Mouse (Mus musculus) midbrain, embryonic 10.5 days (tissue): ENCODE data around the gene Gm5678. TPM values are rescaled to one million over a fixed set of nuclear protein-coding genes. Genes with fewer than 3 reads are reported as not detected.

ENCODE experiments used
- DNase-seq: peaks from one replicate; pipeline ENCODE4 v3.0.0-alpha.2; 2017; ENCODE audit warnings: low spot score
- H3K27ac ChIP-seq: fragments of 300-500 bp; sonication (generic); replicated peaks from 2 replicates; pipeline ENCODE4 v1.5.1; 2016; ENCODE audit warnings: mild to moderate bottlenecking
- H3K27me3 ChIP-seq: fragments of 300-500 bp; sonication (generic); 2 replicates; pipeline ENCODE4 v1.6.1; 2016; ENCODE audit warnings: low read depth, mild to moderate bottlenecking; ENCODE audit not compliant: poor library complexity, severe bottlenecking
- H3K36me3 ChIP-seq: fragments of 300-500 bp; sonication (generic); 2 replicates; pipeline ENCODE4 v1.6.1; 2016; ENCODE audit warnings: mild to moderate bottlenecking, moderate library complexity
- H3K4me1 ChIP-seq: fragments of 300-500 bp; sonication (generic); 2 replicates; pipeline ENCODE4 v1.6.1; 2016
- H3K4me3 ChIP-seq: fragments of 300-500 bp; sonication (generic); 2 replicates; pipeline ENCODE4 v1.5.1; 2016; ENCODE audit warnings: mild to moderate bottlenecking, moderate library complexity
- H3K9me3 ChIP-seq: fragments of 300-500 bp; sonication (generic); replicated peaks from 2 replicates; pipeline ENCODE4 v1.6.1; 2016; ENCODE audit warnings: mild to moderate bottlenecking
- WGBS: fragments of 180-500 bp; shearing (Covaris S2); methylation state at CpG from one replicate; pipeline ENCODE4 v1.1.7; 2016; 5-methylcytosine and 5-hydroxymethylcytosine counted together
- polyA plus RNA-seq: library from polyadenylated mRNA; unstranded; fragments of >200 nt; fragmentation: Nextera tagmentation; extraction: Ambion mirVana; gene quantifications from 2 replicates; pipeline ENCODE4 v1.2.1, GENCODE M21; 2016

Gm5678 gene
- polyA plus RNA-seq, result not detected in 2 replicates

DNA sequence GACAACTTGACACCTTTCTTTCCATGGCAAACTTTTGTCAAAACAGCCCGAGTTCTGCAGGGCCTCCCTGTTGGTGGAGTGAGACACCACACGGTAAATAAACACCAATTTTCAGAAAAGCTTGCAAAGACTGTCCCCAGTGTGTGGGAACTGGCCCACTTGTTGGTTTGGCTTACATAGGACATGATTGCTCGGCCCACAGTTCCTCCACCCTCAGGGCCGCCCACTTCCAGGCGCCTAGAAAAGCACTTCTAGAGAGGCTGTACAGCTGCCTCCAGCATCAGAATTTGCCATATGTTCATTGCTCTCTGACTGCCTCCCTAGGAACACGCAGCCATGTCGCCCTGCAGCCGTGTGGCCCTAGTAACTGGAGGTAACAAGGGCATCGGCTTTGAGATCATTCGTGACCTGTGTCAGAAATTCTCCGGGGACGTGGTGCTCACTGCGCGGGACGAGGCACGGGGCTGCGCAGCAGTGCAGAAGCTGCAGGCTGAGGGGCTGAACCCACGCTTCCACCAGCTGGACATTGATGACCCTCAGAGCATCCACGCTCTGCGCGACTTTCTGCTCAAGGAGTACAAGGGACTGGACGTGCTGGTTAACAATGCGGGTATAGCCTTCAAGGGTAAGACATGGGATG lies at the start of gene Gm5678:
Gene Gm5678 (plus strand): TSS at position 337 of the 640 bp plus-strand sequence.
- Histone ChIP-seq H3K9me3 (no peaks in the 10 kb centered on the region), H3K4me1 (no peaks in the 10 kb centered on the region), H3K36me3 (no peaks in the 10 kb centered on the region), H3K4me3 (no peak within 1 kb of the TSS), H3K27ac (no peak within 1 kb of the TSS), H3K27me3 (no peaks in the 10 kb centered on the region)
- 83% methylated on average over 23 of the region's 23 CpGs for WGBS
- DNase-seq, result no peak

DNA sequence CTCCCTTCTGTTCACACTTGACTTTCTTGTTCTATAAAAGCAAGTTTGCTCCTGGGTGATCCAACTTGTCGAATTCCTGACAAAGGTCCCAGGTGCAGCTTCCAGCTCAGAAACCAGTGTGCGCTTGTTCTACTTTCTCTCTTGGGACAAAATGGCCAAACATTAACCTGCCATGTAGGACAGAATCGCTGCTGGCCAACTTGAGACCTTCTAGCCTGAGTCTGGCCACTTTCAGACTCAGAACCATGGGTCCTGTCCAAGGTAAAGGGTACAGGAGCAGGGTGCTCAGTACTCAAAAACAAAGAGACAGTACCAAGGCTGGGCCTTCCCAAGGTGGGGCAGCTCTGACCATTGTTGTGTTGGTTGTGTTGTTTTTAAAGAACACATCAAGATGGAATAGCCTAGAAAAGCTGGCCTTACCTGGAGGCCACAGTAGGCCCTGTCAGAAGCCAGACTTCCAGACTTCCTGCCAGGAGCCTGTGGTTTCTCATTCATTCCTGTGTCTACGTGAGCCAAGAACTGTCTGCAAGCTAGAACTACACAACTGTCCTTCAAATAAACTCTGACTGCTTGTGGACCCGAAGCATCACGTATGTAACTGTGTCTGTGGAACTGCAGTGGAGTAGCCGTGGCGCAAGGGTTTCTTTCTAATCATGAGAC lies 49.4 kb upstream of the Gm5678 start:
- H3K4me1 ChIP-seq, result 0 out of 2 replicates have a peak, but pooled peaks cover 2% of the 10 kb centered on the region
- no peak overlapping the region for H3K4me3 ChIP-seq
- 0 out of 2 replicates have a peak, but pooled peaks cover 2% of the 10 kb centered on the region for H3K36me3 ChIP-seq
- DNase-seq, result no peak
- no peaks in the 10 kb centered on the region for H3K9me3 ChIP-seq
- no peak overlapping the region for H3K27ac ChIP-seq
- no peaks in the 10 kb centered on the region for H3K27me3 ChIP-seq
- WGBS, result 93% methylated on average over 8 of the region's 8 CpGs

DNA sequence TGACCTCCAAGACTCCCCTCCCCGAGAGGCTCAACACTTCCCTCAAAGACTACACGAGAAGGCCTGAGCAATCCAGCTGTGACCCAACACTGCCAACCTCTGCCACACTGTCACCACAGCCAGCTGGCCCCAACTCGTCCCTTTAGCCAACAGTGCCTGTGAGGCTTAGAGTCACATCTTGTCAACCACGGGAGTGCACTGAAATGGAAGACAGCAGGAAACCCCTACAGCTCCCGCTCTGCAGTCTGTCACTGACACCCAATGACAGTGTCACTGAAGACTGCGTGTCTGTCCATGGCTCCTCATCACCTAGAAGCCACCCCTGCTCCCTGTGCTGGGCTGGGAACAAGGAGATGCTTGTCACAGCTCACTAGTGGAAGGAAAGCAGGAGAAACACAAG lies 46.8 kb upstream of the Gm5678 start:
- peaks cover 15% of the 10 kb centered on the region for H3K36me3 ChIP-seq
- H3K4me1 ChIP-seq, result no peaks in the 10 kb centered on the region
- 73% methylated on average over 6 of the region's 6 CpGs for WGBS
- H3K27me3 ChIP-seq, result no peaks in the 10 kb centered on the region
- H3K4me3 ChIP-seq, result no peak overlapping the region
- no peak overlapping the region for H3K27ac ChIP-seq
- DNase-seq, result no peak
- H3K9me3 ChIP-seq, result no peaks in the 10 kb centered on the region

DNA sequence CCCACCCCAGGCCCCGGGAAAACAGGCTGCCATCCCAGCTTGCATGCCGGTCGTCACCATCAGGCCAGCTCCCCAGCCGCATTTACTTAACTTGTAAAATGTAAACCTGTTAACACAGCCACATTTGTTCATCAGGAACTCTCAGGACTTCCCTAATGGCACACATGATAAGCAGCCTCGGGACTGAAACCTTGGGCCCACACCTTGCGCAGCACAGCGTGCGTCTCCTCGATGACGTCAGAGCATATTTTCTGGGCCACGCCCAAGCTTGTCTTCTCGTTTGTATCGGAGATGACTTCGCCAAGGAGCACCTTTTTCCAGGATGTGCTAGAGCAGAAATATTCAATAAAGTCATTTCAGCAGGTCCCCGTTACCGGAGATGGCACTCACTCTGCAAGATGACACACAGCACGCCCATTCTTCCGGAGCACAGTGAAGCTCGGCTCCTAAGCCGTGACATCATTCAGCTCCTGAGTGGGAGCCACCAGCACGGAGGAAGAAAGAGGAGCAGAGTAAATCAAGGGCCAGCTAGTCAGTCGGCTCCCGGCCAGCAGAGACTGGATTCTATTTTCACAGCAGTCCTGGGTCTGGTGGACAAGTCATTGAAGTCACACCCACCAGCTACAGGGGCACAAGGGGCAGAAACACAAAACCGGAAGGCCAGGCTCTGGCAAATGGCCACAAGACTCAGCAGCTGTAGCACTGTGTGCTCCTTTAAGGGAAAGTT lies 42.8 kb upstream of the Gm5678 start:
- peaks cover 27% of the 10 kb centered on the region for H3K36me3 ChIP-seq
- 93% methylated on average over 24 of the region's 24 CpGs for WGBS
- H3K4me1 ChIP-seq, result peaks cover 5% of the 10 kb centered on the region; the same call in 1 of the 2 replicates
- no peak overlapping the region for H3K27ac ChIP-seq
- no peak for DNase-seq
- no peaks in the 10 kb centered on the region for H3K27me3 ChIP-seq
- H3K9me3 ChIP-seq, result no peaks in the 10 kb centered on the region
- no peak overlapping the region for H3K4me3 ChIP-seq

DNA sequence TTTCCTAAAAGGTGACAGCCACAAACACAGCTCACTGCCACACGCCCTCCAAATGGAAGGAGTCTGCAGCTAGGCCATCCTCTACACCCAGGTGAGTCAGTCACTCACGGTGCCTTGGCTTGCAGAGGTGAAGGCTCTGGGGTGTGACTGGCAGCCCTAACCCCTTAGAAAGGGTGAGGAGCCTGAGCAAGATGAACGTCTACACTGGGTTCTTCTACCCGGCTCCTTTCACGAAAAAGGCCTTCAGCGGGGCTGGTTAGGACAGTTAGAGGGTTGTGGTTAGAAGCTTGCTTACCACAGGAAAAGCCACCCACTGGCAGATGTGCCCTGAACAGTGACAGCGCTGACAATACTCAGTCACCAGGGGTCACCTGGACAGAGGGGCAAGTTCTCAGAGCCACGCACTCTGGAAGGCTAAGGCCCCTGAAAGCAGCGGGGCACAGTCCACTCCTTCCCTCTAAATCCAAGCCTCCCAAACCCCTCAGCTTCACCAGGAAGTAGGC lies 42.1 kb upstream of the Gm5678 start:
- Histone ChIP-seq H3K4me1 (peaks cover 5% of the 10 kb centered on the region; the same call in 1 of the 2 replicates), H3K4me3 (no peak overlapping the region), H3K9me3 (no peaks in the 10 kb centered on the region), H3K36me3 (peaks cover 33% of the 10 kb centered on the region), H3K27me3 (no peaks in the 10 kb centered on the region), H3K27ac (no peak overlapping the region)
- no peak for DNase-seq
- 91% methylated on average over 9 of the region's 9 CpGs for WGBS

DNA sequence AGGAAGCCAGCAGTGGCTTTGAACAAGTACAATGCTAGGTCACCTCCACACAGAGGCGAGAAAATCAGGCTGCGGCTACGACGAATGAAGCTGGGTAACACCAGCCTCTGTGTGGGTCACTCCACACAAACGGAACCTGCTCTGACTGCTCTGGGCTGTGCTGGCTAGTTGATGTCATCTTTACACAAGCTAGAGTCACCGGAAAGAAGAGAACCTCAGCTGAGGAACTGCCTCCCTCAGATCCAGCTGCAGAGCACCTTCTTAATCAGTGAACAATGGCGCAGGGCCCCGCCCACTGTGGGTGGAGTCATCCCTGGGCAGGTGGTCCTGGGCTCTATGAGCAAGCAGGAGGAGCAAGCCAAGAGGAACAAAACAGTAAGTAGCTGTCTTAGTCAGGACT lies 41.5 kb upstream of the Gm5678 start:
- H3K9me3 ChIP-seq, result no peaks in the 10 kb centered on the region
- H3K27me3 ChIP-seq, result no peaks in the 10 kb centered on the region
- peaks cover 5% of the 10 kb centered on the region; the same call in 1 of the 2 replicates for H3K4me1 ChIP-seq
- no peak for DNase-seq
- H3K27ac ChIP-seq, result no peak overlapping the region
- no peak overlapping the region for H3K4me3 ChIP-seq
- H3K36me3 ChIP-seq, result peaks cover 38% of the 10 kb centered on the region
- WGBS, result 66% methylated on average over 8 of the region's 8 CpGs

DNA sequence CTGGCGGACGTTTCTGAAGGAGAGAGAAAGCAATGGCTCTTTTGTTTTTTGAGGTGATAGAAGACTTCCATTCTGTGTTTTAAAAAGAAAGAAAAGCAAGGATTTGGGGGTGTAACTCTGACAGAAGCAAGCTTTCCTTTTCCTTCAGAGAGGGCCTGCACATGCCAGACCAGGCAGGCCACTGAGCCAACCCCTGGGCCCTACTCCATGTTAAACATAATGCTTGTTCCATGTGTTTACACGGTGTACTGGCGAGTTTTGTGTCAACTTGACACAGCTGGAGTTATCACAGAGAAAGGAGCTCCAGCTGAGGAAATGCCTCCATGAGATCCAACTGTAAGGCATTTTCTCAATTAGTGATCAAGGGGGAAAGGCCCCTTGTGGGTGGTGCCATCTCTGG lies 39.6 kb upstream of the Gm5678 start:
- Histone ChIP-seq H3K36me3 (peaks cover 47% of the 10 kb centered on the region), H3K4me3 (no peak overlapping the region), H3K9me3 (no peaks in the 10 kb centered on the region), H3K4me1 (peaks cover 5% of the 10 kb centered on the region; the same call in 1 of the 2 replicates), H3K27me3 (no peaks in the 10 kb centered on the region), H3K27ac (no peak overlapping the region)
- WGBS, result 64% methylated on average over 4 of the region's 4 CpGs
- DNase-seq, result no peak

DNA sequence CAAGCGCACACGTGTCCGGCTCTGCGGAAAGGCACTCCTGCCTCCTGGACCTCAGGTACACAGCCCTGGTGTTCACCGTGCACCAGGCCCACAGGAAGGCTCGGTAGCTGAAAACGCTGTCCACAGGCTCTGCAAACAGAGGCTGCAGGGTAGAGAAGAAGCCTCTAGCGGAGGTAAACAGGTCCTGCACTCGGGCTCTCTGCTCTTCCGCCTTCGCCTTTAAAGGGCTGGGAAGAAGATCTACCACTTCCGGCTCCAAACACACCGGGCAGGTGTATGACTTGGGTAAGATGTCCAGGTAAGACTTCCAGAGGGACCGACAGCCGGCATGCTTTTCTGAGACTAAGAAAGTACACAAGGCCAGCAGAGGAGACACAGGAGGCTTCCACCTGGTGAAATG lies 37.0 kb upstream of the Gm5678 start:
- Histone ChIP-seq H3K4me3 (no peak overlapping the region), H3K9me3 (no peaks in the 10 kb centered on the region), H3K36me3 (peaks cover 42% of the 10 kb centered on the region), H3K27me3 (no peaks in the 10 kb centered on the region), H3K4me1 (peaks cover 5% of the 10 kb centered on the region; the same call in 1 of the 2 replicates), H3K27ac (no peak overlapping the region)
- WGBS, result 95% methylated on average over 15 of the region's 15 CpGs
- DNase-seq, result no peak

DNA sequence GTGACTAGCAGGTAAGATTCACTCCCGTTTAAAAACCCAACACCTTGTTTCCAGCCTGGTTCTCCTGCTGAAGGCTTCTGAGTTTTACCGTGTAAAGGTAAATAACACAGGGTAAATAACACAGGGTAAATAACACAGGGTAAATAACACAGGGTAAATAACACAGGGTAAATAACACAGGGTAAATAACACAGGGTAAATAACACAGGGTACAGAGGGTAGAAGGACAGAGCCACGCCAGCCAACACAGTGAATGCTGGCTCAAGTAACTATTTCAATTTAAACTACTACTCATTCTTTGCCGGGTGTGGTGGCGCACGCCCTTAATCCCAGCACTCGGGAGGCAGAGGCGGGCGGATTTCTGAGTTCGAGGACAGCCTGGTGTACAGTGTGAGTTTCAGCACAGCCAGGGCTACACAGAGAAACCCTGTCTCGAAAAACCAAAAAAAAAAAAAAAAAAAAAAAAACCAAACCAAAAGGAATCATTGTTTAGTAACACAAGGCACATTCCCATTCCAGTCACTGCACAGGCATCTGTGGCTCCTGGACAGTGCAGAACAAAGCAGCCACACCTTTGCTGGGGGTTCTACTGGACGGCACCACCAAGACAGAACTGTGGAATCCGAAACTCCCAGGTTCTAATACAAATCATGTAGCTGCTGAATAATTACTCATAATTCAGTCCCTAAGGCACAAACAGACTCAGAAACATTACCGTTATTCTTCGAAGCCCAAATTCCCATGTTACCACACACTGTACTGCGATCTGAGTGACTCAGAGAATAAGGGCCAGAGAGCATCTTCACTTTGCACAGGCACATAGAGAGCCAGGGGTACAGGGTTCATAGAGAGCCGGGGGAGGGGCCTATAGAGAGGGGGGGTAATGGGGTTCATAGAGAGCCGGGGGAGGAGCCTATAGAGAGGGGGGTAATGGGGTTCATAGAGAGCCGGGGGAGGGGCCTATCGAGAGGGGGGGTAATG lies 36.2 kb upstream of the Gm5678 start:
- 90% methylated on average over 19 of the region's 20 CpGs for WGBS
- peaks cover 5% of the 10 kb centered on the region; the same call in 1 of the 2 replicates for H3K4me1 ChIP-seq
- DNase-seq, result no peak
- H3K36me3 ChIP-seq, result peaks cover 47% of the 10 kb centered on the region
- no peak overlapping the region for H3K4me3 ChIP-seq
- H3K27me3 ChIP-seq, result no peaks in the 10 kb centered on the region
- no peak overlapping the region for H3K27ac ChIP-seq
- H3K9me3 ChIP-seq, result no peaks in the 10 kb centered on the region

DNA sequence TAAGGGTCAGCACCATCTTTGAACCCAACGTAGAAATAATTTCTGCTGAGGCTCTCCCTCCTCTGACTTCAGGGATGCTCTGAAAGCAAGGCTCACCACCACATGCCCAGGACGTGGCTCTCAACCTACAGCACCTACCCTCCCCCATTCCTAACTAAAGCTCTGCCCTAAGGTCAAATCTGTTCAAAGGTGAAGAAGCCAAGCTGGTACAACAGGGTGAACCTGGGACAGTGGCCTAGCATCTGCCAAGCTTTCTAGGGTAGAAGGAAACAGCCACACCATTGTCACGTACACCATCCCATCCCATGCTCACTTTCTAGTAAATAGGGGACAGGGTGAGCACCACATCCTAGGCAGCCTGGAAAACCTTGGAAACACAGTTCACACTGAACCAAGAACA lies 35.2 kb upstream of the Gm5678 start:
- Histone ChIP-seq H3K27me3 (no peaks in the 10 kb centered on the region), H3K27ac (no peak overlapping the region), H3K4me3 (no peak overlapping the region), H3K36me3 (peaks cover 57% of the 10 kb centered on the region), H3K4me1 (peaks cover 3% of the 10 kb centered on the region; the same call in 1 of the 2 replicates), H3K9me3 (no peaks in the 10 kb centered on the region)
- 88% methylated on average over 3 of the region's 3 CpGs for WGBS
- no peak for DNase-seq

DNA sequence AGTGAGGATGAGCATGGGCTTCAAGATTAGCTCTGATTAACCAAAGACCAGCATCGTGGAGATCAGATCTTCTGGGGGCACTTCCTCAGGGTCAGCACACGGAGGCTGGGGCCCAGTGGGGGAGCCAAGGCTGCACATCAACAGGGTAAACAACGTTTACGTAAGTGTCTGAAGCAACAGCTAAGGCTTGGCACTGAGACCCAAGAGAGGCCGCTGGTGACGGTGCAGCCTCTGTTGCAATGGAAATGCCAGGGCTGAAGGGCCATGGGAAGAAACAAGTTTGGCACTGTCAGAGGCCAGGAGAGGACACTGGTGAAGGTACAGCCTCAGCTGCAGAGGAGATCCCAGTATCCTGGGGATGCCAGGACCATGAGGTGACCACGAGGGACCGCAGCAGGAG lies 34.5 kb upstream of the Gm5678 start:
- H3K9me3 ChIP-seq, result no peaks in the 10 kb centered on the region
- H3K36me3 ChIP-seq, result peaks cover 64% of the 10 kb centered on the region
- H3K27me3 ChIP-seq, result no peaks in the 10 kb centered on the region
- 89% methylated on average over 8 of the region's 8 CpGs for WGBS
- no peaks in the 10 kb centered on the region for H3K4me1 ChIP-seq
- no peak overlapping the region for H3K4me3 ChIP-seq
- no peak for DNase-seq
- H3K27ac ChIP-seq, result no peak overlapping the region

DNA sequence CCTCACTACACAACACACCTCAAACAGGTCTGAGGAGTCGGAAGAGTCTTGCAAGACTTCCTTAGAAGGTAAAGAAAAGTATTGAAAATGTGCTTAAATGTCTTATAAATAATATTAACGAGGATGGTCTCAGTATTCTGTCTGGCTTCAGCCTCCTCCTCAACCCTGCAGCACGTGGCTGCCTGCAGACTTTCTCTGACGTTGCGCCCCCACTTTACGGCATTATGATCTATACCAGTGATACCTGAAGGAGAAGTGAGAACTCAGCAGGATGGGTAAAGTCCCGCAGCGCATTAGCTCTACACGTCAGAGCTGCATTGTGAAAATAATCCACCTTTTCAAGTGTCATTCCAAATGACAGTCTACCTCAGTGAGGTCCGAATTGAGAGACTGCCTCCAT lies 33.4 kb upstream of the Gm5678 start:
- no peak for DNase-seq
- Histone ChIP-seq H3K4me1 (no peaks in the 10 kb centered on the region), H3K9me3 (no peaks in the 10 kb centered on the region), H3K27ac (no peak overlapping the region), H3K4me3 (no peak overlapping the region), H3K27me3 (no peaks in the 10 kb centered on the region), H3K36me3 (peaks cover 64% of the 10 kb centered on the region)
- 93% methylated on average over 10 of the region's 10 CpGs for WGBS
